Mouse (Mus musculus) ovary, postnatal 10 days (tissue): ENCODE results near the gene Traf6.
"Not testable (repeated sequence)": the region's sequence is repeated elsewhere in the genome, so short reads cannot be mapped to it uniquely, and the experiment has no call there.

Experiments
- DNase-seq: peaks from one replicate; pipeline ENCODE4 v3.0.0; 2022; ENCODE audit warnings: low spot score

Traf6 gene

GRCm38 (mm10) chr2:101693577-101694215 is 15.5 kb downstream of the Traf6 start:
- DNase-seq: no peak

GRCm38 (mm10) chr2:101695584-101695983 is 17.4 kb downstream of the Traf6 start:
- no peak for DNase-seq

- no peak for DNase-seq
Observed at GRCm38 (mm10) chr2:101699284-101699683, 21.1 kb downstream of the Traf6 start.

- no peak for DNase-seq
Observed at GRCm38 (mm10) chr2:101705941-101706485, 27.8 kb downstream of the Traf6 start.

GRCm38 (mm10) chr2:101711608-101712007 is 33.4 kb downstream of the Traf6 start:
- DNase-seq: no peak

GRCm38 (mm10) chr2:101715650-101716323 is 37.6 kb downstream of the Traf6 start:
- DNase-seq: no peak

- no peak for DNase-seq
Observed at GRCm38 (mm10) chr2:101717162-101717561, 38.9 kb downstream of the Traf6 start.

- DNase-seq: no peak
Observed at GRCm38 (mm10) chr2:101721835-101722234, 43.6 kb downstream of the Traf6 start.

GRCm38 (mm10) chr2:101722370-101723332 is 44.4 kb downstream of the Traf6 start:
- DNase-seq: no peak

- no peak for DNase-seq
Observed at GRCm38 (mm10) chr2:101723333-101723881, 45.2 kb downstream of the Traf6 start.

GRCm38 (mm10) chr2:101727787-101728186 is 49.6 kb downstream of the Traf6 start:
- DNase-seq: no peak

- no peak for DNase-seq
Observed at GRCm38 (mm10) chr2:101729472-101729871, 51.2 kb downstream of the Traf6 start.

GRCm38 (mm10) chr2:101730972-101731371 is 52.7 kb downstream of the Traf6 start:
- DNase-seq: no peak

- DNase-seq: no peak
Observed at GRCm38 (mm10) chr2:101732777-101733210, 54.6 kb downstream of the Traf6 start.

GRCm38 (mm10) chr2:101733564-101733963 is 55.3 kb downstream of the Traf6 start:
- DNase-seq: no peak

GRCm38 (mm10) chr2:101739914-101740313 is 61.7 kb downstream of the Traf6 start:
- no peak for DNase-seq

GRCm38 (mm10) chr2:101741653-101742052 is 63.4 kb downstream of the Traf6 start:
- DNase-seq: no peak

- DNase-seq: no peak
Observed at GRCm38 (mm10) chr2:101742072-101742860, 64.0 kb downstream of the Traf6 start.

- not testable (repeated sequence) for DNase-seq
Observed at GRCm38 (mm10) chr2:101745656-101746055, 67.4 kb downstream of the Traf6 start.

- no peak for DNase-seq
Observed at GRCm38 (mm10) chr2:101746537-101746936, 68.3 kb downstream of the Traf6 start.
